Mouse (Mus musculus) mouse embryonic stem cell (cell line): ENCODE measurements around the gene Pwp2.
"Not testable (repeated sequence)": the region's sequence is repeated elsewhere in the genome, so short reads cannot be mapped to it uniquely, and the experiment has no call there.

Source experiments
- in situ Hi-C, 2 experiments: fragments of 300-500 bp; cut with MboI; formaldehyde crosslinking; loops; 1 replicate in 1 of 2; 3 replicates in 1 of 2; pipeline ENCODE4 v1.14.3; 2019 to 2020; ENCODE audit warnings: low sequenced_read_pairs in 2 of 2, low pct_unique_long_range_greater_than_20kb in 1 of 2, mixed read lengths in 1 of 2; ENCODE audit not compliant: unreplicated experiment in 1 of 2

Pwp2 gene

GRCm38 (mm10) chr10:78127046-78127870 is 57.7 kb downstream of the Pwp2 start:
- in situ Hi-C loops, result no loop called here

DNA sequence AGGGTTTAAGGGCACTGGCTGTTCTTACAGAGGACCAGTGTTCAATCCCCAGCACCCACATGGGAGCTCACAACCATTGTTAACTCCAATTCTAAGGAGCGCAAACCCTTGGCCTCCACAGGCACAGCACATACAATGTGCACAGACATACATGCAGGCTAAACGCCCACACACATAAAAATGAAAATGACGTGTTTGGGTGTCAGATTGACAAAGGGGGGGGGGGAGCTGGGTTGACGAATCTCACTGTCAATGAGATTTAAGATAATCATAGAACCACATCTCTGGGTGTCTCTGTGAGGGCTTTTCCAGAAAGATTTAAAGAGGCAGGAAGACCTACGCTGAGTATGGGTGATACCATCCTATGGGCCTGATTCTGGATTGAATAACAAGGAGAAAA is 58.6 kb downstream of the Pwp2 start:
- in situ Hi-C loops, result no loop called here

DNA sequence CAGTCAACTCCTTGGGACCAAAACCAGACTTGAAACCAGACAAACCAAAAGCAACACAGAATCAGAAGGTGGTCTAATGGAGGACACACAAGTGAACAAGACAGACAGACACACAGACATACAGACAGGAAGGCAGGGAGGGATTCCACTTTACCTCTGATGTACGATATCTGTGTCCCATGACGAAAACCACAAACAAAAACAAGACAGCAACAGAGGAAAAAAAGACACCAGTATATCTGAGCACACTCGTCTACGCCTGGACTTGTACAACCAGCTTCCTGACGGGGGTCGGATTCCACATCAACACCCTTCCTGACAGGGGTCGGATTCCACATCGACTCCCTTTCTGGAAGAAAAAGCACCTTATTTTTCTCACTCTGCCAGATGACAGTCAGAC is 59.9 kb downstream of the Pwp2 start:
- in situ Hi-C loops, result not testable (repeated sequence)

DNA sequence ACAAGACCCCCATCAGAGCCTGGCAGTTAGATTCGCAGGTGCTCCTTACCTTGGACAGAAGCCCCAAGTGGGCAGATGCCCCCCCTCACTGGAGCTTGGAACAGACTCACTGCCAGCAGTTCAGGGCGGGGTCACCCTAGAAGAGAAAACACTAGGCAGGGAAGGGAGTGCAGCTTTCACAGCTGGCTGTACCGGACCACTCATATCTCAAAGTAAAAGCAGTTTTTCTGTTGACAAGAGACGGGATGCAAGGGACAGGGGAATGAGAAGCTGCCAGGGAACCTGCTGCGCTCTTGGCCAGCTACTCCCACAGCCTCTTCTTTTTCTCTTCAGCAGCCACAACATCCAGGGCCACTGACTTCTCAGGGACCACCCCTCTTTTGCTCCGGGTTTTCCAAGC is 60.8 kb downstream of the Pwp2 start:
- in situ Hi-C loops, result not testable (repeated sequence)
